Mouse (Mus musculus) regulatory T cell (primary cell): ENCODE measurements around the gene Sgsm2.

Experiments
- in situ Hi-C: fragments of 300-600 bp; cut with MboI, MseI; formaldehyde crosslinking; loops from one replicate; pipeline ENCODE4 v1.15.1; 2025; ENCODE audit warnings: high pct_unique_total_duplicates

The Sgsm2 gene

GRCm38 (mm10) chr11:74842656-74843434, 54.0 kb downstream of the Sgsm2 start:
- in situ Hi-C loops, result no loop called here

- in situ Hi-C loops, result no loop called here
Observed at GRCm38 (mm10) chr11:74842045-74842444, 54.8 kb downstream of the Sgsm2 start.

GRCm38 (mm10) chr11:74841366-74841765, 55.5 kb downstream of the Sgsm2 start:
- in situ Hi-C loops, result no loop called here

GRCm38 (mm10) chr11:74840739-74841138, 56.1 kb downstream of the Sgsm2 start:
- in situ Hi-C loops, result no loop called here

GRCm38 (mm10) chr11:74839860-74840715, 56.8 kb downstream of the Sgsm2 start:
- in situ Hi-C loops, result no loop called here

- in situ Hi-C loops, result no loop called here
Observed at GRCm38 (mm10) chr11:74838971-74839370, 57.9 kb downstream of the Sgsm2 start.

GRCm38 (mm10) chr11:74838441-74838840, 58.4 kb downstream of the Sgsm2 start:
- in situ Hi-C loops, result no loop called here

- in situ Hi-C loops, result no loop called here
Observed at GRCm38 (mm10) chr11:74837694-74838431, 59.0 kb downstream of the Sgsm2 start.

- in situ Hi-C loops, result no loop called here
Observed at GRCm38 (mm10) chr11:74837056-74837693, 59.7 kb downstream of the Sgsm2 start.

- in situ Hi-C loops, result no loop called here
Observed at GRCm38 (mm10) chr11:74836225-74837055, 60.4 kb downstream of the Sgsm2 start.

GRCm38 (mm10) chr11:74835593-74836224, 61.2 kb downstream of the Sgsm2 start:
- in situ Hi-C loops, result no loop called here

- in situ Hi-C loops, result no loop called here
Observed at GRCm38 (mm10) chr11:74834650-74835277, 62.1 kb downstream of the Sgsm2 start.

GRCm38 (mm10) chr11:74834359-74834638, 62.6 kb downstream of the Sgsm2 start:
- in situ Hi-C loops, result no loop called here

- in situ Hi-C loops, result no loop called here
Observed at GRCm38 (mm10) chr11:74833536-74834358, 63.1 kb downstream of the Sgsm2 start.

- in situ Hi-C loops, result no loop called here
Observed at GRCm38 (mm10) chr11:74832503-74833143, 64.2 kb downstream of the Sgsm2 start.

- in situ Hi-C loops, result no loop called here
Observed at GRCm38 (mm10) chr11:74831606-74832451, 65.0 kb downstream of the Sgsm2 start.

- in situ Hi-C loops, result no loop called here
Observed at GRCm38 (mm10) chr11:74831191-74831605, 65.7 kb downstream of the Sgsm2 start.
